Mouse (Mus musculus): Measurements from ENCODE around the gene Ppm1m. TPM values are rescaled to one million over a fixed set of nuclear protein-coding genes. Genes with fewer than 3 reads are reported as not detected.

Gene Ppm1m
- 10 to 100 TPM; 23.0 to 25.8 TPM for total RNA-seq (2021)

DNA sequence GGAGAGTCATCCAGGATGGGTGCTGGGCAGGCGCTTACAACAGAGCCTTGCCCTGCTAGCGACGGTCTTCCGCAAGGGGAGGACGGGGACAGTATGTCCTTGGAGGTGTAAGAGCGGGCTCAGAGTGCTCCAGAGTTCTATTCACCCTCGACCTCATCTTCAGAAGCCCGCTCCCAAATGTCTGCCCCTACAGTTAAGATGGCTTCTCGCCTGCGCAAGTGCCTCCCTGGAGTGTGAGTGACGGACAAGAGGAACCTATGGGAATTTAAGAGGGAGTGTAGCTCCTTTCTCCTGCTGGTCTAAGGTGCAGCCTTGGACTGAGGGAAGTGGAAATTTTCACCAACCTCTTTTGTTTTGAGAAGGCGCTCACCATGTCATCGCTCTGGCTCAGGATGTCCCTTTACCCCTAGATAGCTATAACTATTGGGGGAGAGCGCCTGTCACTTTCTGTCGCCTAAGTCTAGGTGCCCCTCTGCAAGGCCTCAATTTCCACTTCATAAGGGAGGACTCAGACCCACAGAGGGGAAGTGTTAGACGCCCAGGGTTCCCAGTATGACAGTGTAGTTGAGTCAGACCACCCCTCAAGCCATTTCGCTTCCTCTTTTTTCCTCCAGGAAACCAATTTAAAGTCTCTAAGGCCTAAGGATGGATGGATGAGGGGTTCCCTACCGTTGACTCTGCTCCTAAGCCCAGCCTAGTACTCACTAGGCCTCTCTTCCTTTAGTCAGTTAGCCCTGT lies at the start of gene Ppm1m:
TSS of gene Ppm1m (minus strand) at position 212 of the 738 bp plus-strand sequence.
- intact Hi-C loops (cut with DNase I), result no loop called here
- DNase-seq (ENCODE audit: low spot score in 2 of 2), result no peak

DNA sequence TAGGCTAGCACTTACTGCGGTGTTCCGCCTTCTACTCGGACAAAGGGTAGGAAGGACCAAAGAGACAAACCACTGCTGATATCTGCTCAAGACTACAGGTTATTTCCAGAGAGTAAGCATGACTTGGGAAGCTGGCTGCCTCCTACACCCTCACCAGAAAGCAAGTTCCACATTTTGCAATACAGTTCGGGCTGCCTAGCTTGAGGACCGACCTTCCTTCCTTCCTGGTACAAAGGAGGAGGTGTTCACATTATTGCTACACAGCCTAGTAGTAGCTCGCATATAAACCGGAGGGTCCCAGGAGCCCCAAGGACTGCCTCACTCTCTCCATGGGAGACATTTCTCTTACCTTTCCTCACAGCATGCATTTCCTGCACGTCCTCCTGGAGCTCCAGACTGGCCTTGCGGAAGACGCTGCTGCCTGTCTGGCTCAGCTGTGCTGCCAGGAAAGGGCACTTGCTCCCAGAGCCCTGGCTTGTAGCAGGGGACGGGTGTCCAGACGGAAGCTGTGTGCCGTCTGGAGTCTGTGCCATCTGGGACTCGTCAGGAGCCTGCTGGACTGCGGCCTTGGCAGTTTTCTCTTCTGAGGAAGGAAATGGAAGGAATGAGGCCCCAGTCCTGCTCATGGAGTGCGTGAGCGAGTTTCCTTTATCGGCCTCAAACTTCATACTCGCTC lies 43.4 kb upstream of the Ppm1m start:
- intact Hi-C loops (cut with DNase I), result no loop called here
- no peak for DNase-seq (ENCODE audit: low spot score in 2 of 2)

DNA sequence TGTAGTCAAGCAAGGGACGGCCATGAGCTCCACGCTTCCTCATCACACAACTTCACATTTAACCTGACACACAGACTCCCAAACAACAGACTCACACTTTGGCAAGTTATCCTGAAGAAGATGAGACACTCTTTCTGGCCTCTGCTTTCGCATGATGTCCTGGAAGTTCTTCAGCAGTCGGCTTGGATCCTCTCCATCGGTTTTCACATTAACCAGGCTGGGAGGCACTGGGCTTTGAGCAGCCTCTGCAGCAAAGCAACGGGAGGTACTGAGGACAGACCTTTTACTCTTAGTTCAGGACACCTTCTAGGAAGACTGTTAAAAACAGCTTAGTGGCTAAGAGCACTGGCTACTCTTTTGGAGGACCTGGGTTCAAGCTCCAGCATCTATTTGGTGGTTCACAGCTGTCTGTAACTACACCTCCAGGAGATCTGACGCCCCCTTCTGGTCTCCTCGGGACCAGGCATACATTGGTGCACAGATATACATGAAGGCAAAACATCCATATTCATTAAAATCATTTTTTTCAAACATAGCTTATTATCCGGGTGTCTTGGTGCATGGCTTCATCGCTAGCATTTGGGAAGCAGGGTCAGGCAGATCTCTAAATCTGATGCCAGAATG lies 42.1 kb upstream of the Ppm1m start:
- no peak for DNase-seq (ENCODE audit: low spot score in 2 of 2)
- intact Hi-C loops (cut with DNase I), result no loop called here

GRCm38 (mm10) chr9:106237878-106238277 lies 38.3 kb upstream of the Ppm1m start:
- intact Hi-C loops (cut with DNase I), result no loop called here
- no peak for DNase-seq (ENCODE audit: low spot score in 2 of 2)

- no peak for DNase-seq (ENCODE audit: low spot score in 2 of 2)
- intact Hi-C loops (cut with DNase I), result no loop called here
Measured at GRCm38 (mm10) chr9:106237401-106237800, 37.9 kb upstream of the Ppm1m start.

- intact Hi-C loops (cut with DNase I), result no loop called here
- DNase-seq (ENCODE audit: low spot score in 2 of 2), result no peak
Measured at GRCm38 (mm10) chr9:106236818-106237211, 37.3 kb upstream of the Ppm1m start.

DNA sequence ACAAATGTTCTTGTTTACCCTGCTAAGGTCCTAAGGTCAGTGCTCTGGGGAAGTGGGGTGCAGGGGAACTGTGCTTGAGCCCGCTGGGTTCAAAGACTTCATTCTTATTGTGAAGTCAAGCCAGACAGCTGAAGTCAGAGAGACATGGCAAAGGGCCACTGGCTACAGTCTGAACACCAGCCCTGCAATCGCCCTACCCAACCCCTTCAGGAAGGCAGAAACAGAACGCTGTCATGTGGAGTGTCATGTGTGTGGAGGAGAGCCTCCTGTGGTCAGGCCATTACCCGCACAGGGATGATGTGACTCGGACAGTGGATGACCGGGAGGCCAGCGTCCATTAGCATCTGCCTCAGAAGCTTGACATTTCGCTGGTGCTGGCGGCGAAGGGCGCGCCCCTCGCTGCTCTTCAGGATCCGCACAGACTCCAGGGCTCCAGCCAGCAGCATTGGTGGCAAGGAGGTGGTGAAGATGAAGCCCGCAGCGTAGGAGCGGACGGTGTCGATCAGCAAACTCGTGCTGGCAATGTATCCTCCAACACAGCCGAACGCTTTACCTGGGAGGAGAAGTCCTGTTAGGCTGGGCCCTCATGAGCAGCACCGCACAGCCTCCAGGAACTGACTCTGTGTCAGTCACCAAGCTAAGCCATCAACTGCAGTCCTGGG lies 36.7 kb upstream of the Ppm1m start:
- no peak for DNase-seq (ENCODE audit: low spot score in 2 of 2)
- intact Hi-C loops (cut with DNase I), result no loop called here

GRCm38 (mm10) chr9:106235194-106235830 lies 35.8 kb upstream of the Ppm1m start:
- intact Hi-C loops (cut with DNase I), result no loop called here
- DNase-seq (ENCODE audit: low spot score in 2 of 2), result no peak

DNA sequence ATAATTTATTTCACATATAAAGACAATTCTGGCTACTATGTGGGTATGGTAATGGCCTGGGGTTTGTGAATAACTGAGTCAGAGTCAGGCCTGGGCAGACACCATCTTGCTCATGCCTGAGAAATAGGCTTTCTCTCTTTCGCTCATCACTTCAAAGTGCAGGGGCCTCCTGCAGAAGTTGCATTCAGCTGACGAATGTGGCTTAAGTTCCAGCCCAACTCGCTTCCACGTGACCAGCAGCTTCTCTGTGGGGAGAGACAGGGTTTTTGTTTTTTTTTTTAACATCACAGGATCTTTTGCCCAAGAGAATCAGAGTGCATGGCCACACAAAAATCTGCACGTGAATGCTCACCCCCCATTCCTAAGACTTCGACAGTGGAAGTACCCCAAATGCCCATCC lies 34.4 kb upstream of the Ppm1m start:
- intact Hi-C loops (cut with DNase I), result no loop called here
- no peak for DNase-seq (ENCODE audit: low spot score in 2 of 2)

DNA sequence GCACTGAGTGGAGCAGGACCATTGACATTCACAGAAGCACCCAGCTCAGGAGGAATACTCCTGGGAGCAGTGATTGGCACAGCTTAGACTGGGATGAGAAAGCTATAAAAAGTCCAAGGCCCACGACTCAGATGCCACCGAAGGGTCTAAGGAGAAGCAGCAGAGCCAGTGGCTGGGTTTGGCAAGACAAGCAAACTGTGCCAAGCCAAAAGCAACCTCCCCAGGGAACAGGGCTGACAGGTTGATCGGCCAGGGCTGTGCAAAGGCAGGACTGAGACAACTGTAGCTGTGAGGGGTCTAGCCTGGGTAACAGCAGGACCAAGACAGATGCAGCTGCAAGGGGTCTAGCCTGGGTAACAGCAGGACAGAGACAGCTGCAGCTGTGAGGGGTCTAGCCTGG lies 33.4 kb upstream of the Ppm1m start:
- intact Hi-C loops (cut with DNase I), result no loop called here
- DNase-seq (ENCODE audit: low spot score in 2 of 2), result no peak

DNA sequence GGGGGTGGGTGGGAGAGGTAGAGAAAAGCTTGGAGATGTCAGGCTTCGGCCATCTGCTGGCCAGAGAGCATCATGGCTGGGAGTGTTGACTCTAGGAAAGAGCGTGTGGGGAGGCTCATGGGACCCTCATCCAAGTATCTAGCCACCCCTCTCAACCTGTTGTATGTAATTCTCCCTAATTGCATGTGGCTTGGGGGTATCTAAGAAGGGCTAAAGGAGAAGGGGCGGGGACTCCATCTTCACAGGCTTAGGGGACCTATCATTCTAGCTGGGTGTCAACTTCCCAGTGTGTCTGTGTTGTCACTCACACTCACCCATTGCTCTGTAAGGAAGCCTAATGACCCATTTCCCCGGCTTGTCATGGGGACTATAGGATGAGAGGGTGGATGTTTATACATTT lies 32.3 kb upstream of the Ppm1m start:
- DNase-seq (ENCODE audit: low spot score in 2 of 2), result no peak
- intact Hi-C loops (cut with DNase I), result no loop called here

DNA sequence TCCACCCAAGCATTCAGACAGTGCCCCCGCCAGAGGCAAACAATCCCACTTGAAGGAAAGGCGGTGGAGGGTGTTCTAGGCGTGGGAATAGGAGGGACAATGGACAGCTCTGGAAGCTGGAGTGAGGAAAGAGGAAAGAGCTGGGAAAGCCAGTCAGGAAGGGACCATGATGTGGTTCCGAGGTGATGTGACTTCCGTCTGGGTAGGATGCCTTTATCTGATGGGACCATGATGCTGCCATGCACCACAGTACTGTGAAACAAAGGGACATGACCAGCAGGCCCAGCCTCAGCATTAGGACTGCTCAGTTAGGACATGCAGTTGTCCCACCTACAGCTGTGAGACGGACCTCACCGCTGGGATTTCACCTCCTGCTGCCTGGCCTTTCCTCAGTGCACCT lies 31.7 kb upstream of the Ppm1m start:
- intact Hi-C loops (cut with DNase I), result no loop called here
- no peak for DNase-seq (ENCODE audit: low spot score in 2 of 2)

- no peak for DNase-seq (ENCODE audit: low spot score in 2 of 2)
- intact Hi-C loops (cut with DNase I), result no loop called here
Measured at GRCm38 (mm10) chr9:106230734-106231106, 31.2 kb upstream of the Ppm1m start.

DNA sequence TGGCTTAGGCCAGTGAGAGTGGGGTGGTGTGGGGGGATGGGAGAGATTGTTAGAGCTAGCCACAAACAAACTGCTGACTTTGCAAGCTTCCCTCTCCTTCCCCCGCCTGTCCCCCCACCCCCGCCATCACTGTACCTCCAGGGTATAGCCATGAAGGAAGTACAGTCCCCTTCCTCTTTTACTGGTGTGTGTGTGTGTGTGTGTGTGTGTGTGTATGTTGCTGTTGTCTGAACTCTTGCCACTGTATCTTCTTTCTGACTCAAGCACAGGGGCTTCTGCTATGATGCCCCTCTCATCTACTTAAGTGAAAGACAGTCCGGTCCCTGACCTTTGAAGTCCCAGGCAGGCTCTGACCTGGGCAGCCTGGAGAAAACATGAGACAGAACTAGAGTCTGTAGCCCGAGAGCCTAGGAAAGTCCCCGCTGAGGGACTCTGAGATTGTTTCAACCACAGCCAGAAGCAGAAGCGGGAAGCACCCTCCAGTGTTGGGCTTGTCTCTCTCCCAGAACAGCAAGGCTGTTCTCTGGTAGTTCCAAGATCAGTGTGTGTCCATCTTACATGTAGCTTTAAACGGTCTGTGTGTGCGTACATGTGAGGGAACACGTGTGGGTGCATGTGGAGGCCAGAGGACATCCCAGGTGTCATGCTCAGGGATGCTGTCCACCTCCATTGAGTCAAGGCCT lies 30.6 kb upstream of the Ppm1m start:
- DNase-seq (ENCODE audit: low spot score in 2 of 2), result no peak
- intact Hi-C loops (cut with DNase I), result no loop called here

DNA sequence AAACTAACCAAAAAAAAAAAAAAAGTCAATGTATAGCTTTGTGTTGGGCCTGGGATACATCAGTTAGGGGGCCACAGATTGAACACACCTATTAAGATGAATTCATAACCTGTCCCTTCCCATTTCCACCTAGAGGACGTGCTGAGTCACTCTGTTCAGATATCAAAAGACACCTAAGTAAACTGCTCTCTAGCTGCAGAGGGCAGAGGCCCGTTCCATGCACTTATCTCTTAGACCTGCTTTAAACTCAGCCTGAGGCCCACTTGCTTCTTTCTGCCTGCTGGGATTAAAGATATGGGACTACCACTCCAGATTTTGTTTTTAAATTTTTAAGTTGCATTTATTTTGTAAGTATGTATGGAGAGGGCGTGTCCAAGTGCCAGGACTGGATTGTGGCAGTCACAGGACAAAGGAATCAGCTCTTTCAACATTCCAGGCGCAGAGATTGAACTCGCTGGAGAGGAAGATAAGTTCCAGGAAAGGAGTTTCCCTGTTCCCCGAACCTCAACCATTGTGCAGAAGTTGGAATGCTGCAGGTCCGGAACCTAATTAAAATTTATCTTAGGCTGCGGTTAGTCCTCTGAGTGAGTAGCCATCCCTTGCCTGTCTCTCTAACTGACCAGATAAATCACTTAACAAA lies 28.4 kb upstream of the Ppm1m start:
- DNase-seq (ENCODE audit: low spot score in 2 of 2), result no peak
- intact Hi-C loops (cut with DNase I), result no loop called here

DNA sequence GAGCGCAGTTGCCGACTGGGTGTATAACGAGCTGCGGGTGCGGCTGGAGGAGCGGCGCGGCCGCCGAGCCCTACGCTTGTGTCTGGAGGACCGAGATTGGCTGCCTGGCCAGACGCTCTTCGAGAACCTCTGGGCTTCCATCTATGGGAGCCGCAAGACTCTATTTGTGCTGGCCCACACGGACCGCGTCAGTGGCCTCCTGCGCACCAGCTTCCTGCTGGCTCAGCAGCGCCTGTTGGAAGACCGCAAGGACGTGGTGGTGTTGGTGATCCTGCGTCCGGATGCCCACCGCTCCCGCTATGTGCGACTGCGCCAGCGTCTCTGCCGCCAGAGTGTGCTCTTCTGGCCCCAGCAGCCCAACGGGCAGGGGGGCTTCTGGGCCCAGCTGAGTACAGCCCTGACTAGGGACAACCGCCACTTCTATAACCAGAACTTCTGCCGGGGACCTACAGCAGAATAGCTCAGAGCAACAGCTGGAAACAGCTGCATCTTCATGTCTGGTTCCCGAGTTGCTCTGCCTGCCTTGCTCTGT lies 26.7 kb upstream of the Ppm1m start:
- DNase-seq (ENCODE audit: low spot score in 2 of 2), result peak; percentile 52 to 59
- intact Hi-C loops (cut with DNase I), result no loop called here

- no peak for DNase-seq (ENCODE audit: low spot score in 2 of 2)
- intact Hi-C loops (cut with DNase I), result no loop called here
Measured at GRCm38 (mm10) chr9:106225469-106226150, 26.1 kb upstream of the Ppm1m start.

DNA sequence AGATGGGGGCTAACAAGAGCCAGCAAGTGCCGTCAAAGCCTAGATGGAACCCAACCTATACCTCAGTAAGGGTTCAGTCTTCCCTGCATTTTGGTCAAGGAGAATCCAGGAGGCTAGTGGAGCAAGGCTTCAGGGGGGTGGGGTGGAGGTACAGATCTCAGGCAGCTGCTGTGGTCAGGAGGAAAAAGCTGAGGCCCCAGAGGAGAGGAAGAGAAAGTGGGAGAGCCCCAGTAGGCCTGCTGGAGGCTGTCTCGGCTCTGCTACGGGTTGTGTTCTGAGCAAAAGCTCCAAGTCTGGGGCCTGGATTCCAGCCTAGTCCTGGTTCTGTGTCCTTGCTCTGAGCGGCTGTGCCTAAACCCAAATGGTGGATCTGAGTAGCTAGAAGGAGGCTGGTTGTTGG lies 23.4 kb upstream of the Ppm1m start:
- intact Hi-C loops (cut with DNase I), result no loop called here
- DNase-seq (ENCODE audit: low spot score in 2 of 2), result no peak
